Mouse (Mus musculus): ENCODE data around the gene Epas1. TPM values are rescaled to one million over a fixed set of nuclear protein-coding genes. Genes with fewer than 3 reads are reported as not detected.
A peak's percentile ranks its signal among the peaks of the same experiment; 100 is the strongest.

Gene Epas1
- total RNA-seq, 2 experiments from 2014 or later, result 83.0 to 84.1 TPM

DNA sequence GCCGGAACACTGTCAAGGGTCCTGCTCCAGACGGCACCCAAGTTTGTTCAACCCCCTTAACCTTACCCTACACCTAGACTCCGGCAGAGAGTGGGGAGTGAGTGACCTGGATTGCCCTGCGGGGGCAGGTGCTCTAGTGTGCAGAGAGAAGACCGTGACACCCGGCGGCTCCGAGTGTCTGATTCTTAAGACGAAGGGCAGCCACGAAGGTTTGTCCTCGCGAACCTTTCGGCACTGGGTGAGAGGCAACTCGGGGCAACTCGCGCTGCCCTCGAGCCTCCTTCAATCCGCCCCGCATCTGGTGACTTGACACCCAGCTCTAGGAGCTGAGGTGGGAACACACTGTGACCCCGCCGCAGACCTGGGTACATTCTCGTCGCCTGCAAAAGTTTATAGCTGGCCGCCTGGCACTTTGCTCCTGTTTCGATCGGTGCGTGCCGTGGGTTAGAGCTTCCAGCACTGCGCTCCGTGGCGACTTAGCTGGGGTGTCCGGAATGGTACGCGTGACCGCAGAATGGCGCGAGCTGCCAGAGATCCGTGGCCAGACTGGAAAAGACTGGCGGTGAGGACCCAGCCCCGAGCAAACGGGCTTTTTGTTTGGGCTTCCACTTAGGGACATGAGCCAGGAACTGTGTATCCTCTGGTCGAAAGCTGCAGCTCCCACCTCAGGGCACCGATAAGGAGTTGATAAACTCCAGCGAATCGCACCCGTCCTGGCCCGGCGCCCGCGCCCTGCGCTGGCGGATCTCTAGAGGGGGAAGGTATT is 1.5 kb downstream of the Epas1 start:
- peak in 1 of 2 experiments; percentile 4 for DNase-seq (ENCODE audit: low spot score in 2 of 2)

GRCm38 (mm10) chr17:86755581-86756195 is 2.2 kb downstream of the Epas1 start:
- no peak for DNase-seq (ENCODE audit: low spot score in 2 of 2)

DNA sequence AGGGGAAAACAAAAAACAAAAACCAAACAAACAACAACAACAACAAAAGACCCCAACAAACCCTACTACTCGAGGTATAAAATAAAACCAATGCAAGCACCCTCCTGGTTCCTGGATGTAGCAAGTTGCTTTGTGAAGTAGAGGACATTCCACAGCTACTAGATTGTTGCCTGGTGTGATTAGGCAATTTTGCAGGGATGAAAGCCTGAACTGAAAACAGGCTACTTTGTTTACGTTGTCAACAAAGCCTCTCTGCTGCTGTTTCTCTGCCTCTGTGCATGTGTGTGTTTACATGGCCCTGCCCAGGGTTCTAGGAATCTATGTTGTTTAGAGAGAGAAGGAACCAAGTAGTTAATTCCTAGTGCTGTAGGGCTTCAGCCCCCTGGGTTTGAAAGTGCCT is 4.1 kb downstream of the Epas1 start:
- DNase-seq (ENCODE audit: low spot score in 2 of 2), result no peak

DNA sequence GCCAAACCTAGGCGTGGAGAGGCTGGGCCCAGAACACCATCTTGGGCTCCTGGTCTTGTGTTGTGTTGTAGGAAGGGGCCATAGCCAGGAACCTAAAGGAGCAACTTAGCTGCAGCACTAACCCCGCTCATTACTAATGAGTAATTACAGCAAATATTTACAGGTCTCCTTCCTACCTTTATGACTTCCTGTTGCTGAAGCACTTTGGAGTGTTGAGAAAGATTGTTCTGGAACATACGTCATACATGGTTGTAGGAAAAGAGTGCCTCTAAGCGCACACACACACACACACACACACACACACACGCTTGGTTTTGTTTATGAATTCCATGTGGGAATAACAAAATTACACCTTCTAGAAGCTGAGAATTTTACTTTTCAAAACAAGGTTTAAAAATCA is 8.4 kb downstream of the Epas1 start:
- DNase-seq (ENCODE audit: low spot score in 2 of 2), result no peak

GRCm38 (mm10) chr17:86762479-86763242 is 9.2 kb downstream of the Epas1 start:
- no peak for DNase-seq (ENCODE audit: low spot score in 2 of 2)

DNA sequence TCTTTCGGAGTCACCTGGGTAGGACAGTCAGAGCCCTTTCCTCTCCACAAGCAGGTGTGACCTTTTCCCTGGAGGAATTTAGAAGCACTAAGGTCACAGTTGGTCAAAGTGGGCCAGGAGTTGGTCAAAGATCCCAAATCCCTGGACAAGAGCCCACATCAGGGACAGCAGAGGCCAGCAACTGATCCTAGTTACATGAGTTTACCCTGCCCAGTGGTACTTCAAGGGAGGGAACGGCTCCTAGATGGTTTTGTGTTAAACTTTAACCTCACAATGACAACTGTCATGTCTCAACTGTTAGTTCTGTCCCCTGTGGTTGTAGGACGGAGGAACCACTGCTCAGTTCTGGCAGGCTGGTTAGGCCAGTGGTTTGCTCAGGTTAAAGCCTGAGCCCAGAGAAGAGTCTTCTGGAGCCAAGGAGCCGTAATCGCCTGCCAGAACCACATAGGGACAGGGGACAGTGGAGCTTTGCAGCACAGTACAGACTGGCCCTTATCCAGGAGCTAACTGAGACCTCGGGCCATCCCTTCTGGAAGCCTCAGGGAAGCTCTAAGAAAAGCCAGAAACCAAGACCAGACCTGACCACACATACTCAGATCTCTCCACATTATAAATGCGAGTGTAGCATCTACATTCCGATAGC is 12.4 kb downstream of the Epas1 start:
- DNase-seq (ENCODE audit: low spot score in 2 of 2), result no peak

DNA sequence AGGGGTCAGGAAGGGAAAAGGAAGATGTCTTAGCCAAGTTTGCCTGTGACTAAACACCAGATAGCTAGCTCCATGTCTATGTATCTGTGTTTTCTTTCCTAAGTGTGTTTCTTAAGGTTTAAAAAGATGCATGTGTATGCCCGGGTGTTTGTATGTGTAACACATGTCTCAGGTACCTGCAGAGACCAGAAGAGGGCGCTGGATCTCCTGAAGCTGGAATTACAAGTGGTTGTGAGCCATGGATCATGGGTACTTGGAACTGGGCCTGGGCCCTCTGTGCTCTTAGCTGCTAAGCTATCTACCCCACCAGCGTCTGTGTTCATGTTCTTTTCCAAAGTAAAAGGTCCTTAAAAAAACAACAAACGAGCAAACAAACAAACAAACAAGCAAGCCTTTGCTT is 12.9 kb downstream of the Epas1 start:
- no peak for DNase-seq (ENCODE audit: low spot score in 2 of 2)

- no peak for DNase-seq (ENCODE audit: low spot score in 2 of 2)
Measured at GRCm38 (mm10) chr17:86768596-86768995, 15.1 kb downstream of the Epas1 start.

- DNase-seq (ENCODE audit: low spot score in 2 of 2), result no peak
Measured at GRCm38 (mm10) chr17:86769330-86770211, 16.1 kb downstream of the Epas1 start.

- DNase-seq (ENCODE audit: low spot score in 2 of 2), result no peak
Measured at GRCm38 (mm10) chr17:86770848-86771247, 17.3 kb downstream of the Epas1 start.

DNA sequence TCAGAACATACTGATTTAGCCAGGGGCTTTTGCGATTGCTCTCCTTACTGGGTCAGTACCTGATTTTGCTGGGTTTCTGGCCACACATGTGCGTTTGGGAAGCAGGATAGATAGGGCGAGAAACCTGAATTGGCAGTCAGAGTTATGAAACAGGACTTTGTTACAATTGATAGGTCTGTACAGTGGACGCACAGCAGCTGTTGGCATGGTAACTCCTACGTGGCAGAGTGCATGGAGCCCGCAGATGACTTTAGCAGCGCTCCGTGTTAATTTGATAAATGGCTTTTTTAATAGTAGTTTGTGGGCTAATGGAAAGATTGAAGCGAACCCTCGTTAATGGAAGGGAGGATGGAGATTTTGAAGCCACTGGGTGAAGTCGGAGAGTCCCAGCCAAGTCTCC is 18.5 kb downstream of the Epas1 start:
- DNase-seq (ENCODE audit: low spot score in 2 of 2), result no peak

DNA sequence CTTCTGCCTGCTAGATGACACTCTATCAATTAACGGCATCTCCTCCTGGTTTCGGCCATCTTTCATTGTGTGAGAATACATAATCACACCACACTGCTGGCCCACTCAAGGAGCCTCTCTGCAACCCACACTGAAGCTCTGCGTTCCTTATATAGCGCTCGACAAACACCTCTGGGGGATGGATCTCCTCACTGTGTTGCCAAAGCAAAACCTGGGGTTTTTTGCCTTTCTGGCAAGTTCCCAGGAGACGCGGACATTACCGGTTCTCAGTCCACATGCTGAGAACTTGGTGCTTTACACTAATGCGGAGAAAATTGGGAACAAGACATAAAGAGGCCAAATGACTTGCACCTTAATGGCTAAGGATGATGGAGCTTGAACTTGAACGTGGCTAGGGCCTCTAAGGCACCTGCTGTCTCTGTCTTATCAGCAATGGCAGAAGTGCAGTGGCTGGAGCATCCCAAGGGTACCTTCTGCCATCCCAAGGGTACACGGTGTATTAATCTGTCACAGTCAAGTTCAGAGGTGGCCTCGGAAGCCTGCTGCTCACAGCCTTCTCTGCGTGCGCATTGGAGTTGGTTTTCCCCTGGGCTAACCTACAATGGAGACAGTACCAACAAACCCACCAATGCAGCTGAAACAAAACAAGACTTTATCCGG is 19.6 kb downstream of the Epas1 start:
- DNase-seq (ENCODE audit: low spot score in 2 of 2), result no peak

DNA sequence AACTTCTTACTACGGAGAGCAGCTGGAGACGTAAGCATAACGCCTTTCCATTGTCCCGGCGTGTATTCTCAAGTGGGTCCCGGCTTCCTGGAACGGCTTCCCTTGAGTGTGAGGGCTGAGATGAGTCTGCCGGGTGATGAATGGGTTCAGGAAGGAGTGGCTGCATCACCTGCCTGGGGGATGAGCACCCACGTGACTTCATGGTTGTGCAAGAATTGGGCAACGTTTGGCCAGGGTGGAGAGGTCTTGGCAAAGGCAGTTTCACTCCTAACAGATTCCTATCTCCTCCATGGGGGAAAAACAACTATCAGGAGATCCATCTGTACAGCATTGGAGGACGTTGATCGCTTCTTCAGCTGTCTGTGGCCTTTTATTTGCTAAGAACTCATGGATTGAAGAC is 23.0 kb downstream of the Epas1 start:
- DNase-seq (ENCODE audit: low spot score in 2 of 2), result no peak

- DNase-seq (ENCODE audit: low spot score in 2 of 2), result no peak
Measured at GRCm38 (mm10) chr17:86778147-86778546, 24.6 kb downstream of the Epas1 start.

- DNase-seq (ENCODE audit: low spot score in 2 of 2), result peak in 1 of 2 experiments; percentile 41
Measured at GRCm38 (mm10) chr17:86779191-86780130, 26.0 kb downstream of the Epas1 start.

GRCm38 (mm10) chr17:86780708-86781318 is 27.3 kb downstream of the Epas1 start:
- DNase-seq (ENCODE audit: low spot score in 2 of 2), result no peak

GRCm38 (mm10) chr17:86781755-86782400 is 28.4 kb downstream of the Epas1 start:
- no peak for DNase-seq (ENCODE audit: low spot score in 2 of 2)

GRCm38 (mm10) chr17:86784405-86784977 is 31.0 kb downstream of the Epas1 start:
- no peak for DNase-seq (ENCODE audit: low spot score in 2 of 2)
